ENCODE assay signal across 10 mouse cellular contexts in the genomic region with DNA sequence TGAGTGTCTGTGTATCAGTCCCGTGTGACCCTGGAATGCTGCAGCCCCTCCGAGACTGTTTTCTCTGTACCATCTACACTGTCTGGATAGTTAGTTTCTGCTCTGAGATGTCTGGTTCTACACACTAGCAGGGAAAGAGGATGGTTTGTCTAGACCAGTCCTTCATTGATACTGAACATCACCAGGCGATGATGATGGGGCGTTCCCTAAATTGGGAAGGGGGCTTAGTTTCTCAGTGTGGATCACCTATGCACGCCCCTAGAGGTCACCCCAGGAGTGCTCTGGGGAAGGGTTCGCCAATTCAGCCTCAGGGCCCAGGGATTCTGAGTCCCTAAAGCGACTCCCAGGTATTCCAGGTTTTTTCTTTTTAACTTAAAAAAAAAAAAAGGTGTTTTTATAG. TPM values are rescaled to one million over a fixed set of nuclear protein-coding genes. Genes with fewer than 3 reads are reported as not detected.
DNase-seq lines count a peak whose midpoint lies in the region; ATAC-seq and TF ChIP-seq lines count a peak whose summit lies in the region.
"Had no signal": no experiment of that assay in that cellular context is flagged by ENCODE, and none has a peak within 500 bp of the region (broad histone marks: within the 10 kb centered on the region; RNA-seq: fewer than 3 reads in every experiment).

No protein-coding gene starts in this region.

- H3K79me2 ChIP-seq in CH12.LX (replicated peaks; ENCODE audit: control insufficient read depth, extremely low read depth, insufficient read depth, poor library complexity, severe bottlenecking): no peaks in the 10 kb centered on the region

- H3K27me3 ChIP-seq in hindbrain, embryonic 12.5 days: peaks cover 28% of the 10 kb centered on the region
- H3K27me3 ChIP-seq in hindbrain, embryonic 11.5 days (ENCODE audit: control insufficient read depth, insufficient read depth, low read length): peaks cover 3% of the 10 kb centered on the region; the same call in 1 of the 2 replicates
- H3K27me3 ChIP-seq in CH12.LX (replicated peaks): no peaks in the 10 kb centered on the region
- H3K27me3 ChIP-seq in limb, embryonic 10.5 days (ENCODE audit: low read depth, poor library complexity, severe bottlenecking): peaks cover 39% of the 10 kb centered on the region

- peak; percentile 32; the same call in 1 of the 2 replicates for ATAC-seq in hindbrain, embryonic 12.5 days (ENCODE audit: low FRiP score)
- ATAC-seq in hindbrain, embryonic 11.5 days (ENCODE audit: low FRiP score): no peak

- no peak overlapping the region for H3K27ac ChIP-seq in hindbrain, embryonic 12.5 days
- no peak overlapping the region for H3K27ac ChIP-seq in hindbrain, embryonic 11.5 days (ENCODE audit: low read depth, low read length)
- no peak overlapping the region for H3K27ac ChIP-seq in CH12.LX (ENCODE audit: insufficient read depth, low read depth)
- H3K27ac ChIP-seq in limb, embryonic 10.5 days: peak overlapping the region; percentile 66; the same call in 1 of the 2 replicates
- H3K27ac ChIP-seq: liver, embryonic 15.5 days had no signal

- TF ChIP-seq POLR2A in CH12.LX (IDR thresholded peaks at IDR 0.05; ENCODE audit: low read depth, low read length): no peak

- TF ChIP-seq CTCF in CH12.LX (conservative IDR thresholded peaks at IDR 0.05 in 1 of 2, IDR thresholded peaks at IDR 0.05 in 1 of 2; ENCODE audit: low read depth in 2 of 2, low read length in 2 of 2): no peak

- peaks cover 14% of the 10 kb centered on the region for H3K4me1 ChIP-seq in hindbrain, embryonic 12.5 days
- no peaks in the 10 kb centered on the region for H3K4me1 ChIP-seq in hindbrain, embryonic 11.5 days (replicated peaks; ENCODE audit: control insufficient read depth, insufficient read depth, low read length)
- peaks cover 22 to 72% of the 10 kb centered on the region in 2 experiments for H3K4me1 ChIP-seq in CH12.LX (ENCODE audit: control insufficient read depth in 1 of 2, insufficient read depth in 2 of 2)
- H3K4me1 ChIP-seq in limb, embryonic 10.5 days: peaks cover 31% of the 10 kb centered on the region

- H3K9ac ChIP-seq in hindbrain, embryonic 12.5 days: no peak overlapping the region
- no peak overlapping the region for H3K9ac ChIP-seq in hindbrain, embryonic 11.5 days (ENCODE audit: low read depth, low read length)
- H3K9ac ChIP-seq in CH12.LX (ENCODE audit: insufficient read depth, low read depth): no peak overlapping the region
- H3K9ac ChIP-seq: liver, embryonic 15.5 days had no signal

- H3K4me2 ChIP-seq in hindbrain, embryonic 12.5 days (replicated peaks): peak overlapping the region; percentile 19; the same call in 1 of the 2 replicates
- no peak overlapping the region for H3K4me2 ChIP-seq in hindbrain, embryonic 11.5 days (replicated peaks; ENCODE audit: low read depth, low read length)
- peak overlapping the region; percentile 4; the same call in 1 of the 2 replicates for H3K4me2 ChIP-seq in CH12.LX (ENCODE audit: insufficient read depth, low read depth, poor library complexity, severe bottlenecking)

- dilution Hi-C loops in CH12.LX (cut with MboI; ENCODE audit: extremely low pct_ligation_motif_present, extremely low pct_unique_long_range_greater_than_20kb, low sequenced_read_pairs): no loop called here

- TF ChIP-seq EP300 in CH12.LX (IDR thresholded peaks at IDR 0.05; ENCODE audit: low read length): no peak

- no peak for TF ChIP-seq RAD21 in CH12.LX (IDR thresholded peaks at IDR 0.05; ENCODE audit: low read depth, low read length)

- 35% methylated on average over 7 of the region's 7 CpGs for WGBS in hindbrain, embryonic 12.5 days
- 30% methylated on average over 7 of the region's 7 CpGs for WGBS in hindbrain, embryonic 11.5 days
- 24% methylated on average over 7 of the region's 7 CpGs for WGBS in limb, embryonic 10.5 days

- H3K36me3 ChIP-seq in hindbrain, embryonic 12.5 days: no peaks in the 10 kb centered on the region
- no peaks in the 10 kb centered on the region for H3K36me3 ChIP-seq in hindbrain, embryonic 11.5 days (ENCODE audit: control insufficient read depth, insufficient read depth, low read length)
- no peaks in the 10 kb centered on the region for H3K36me3 ChIP-seq in CH12.LX (replicated peaks in 1 of 2; ENCODE audit: control insufficient read depth in 1 of 2, insufficient read depth in 1 of 2, low read length in 1 of 2)
- H3K36me3 ChIP-seq in limb, embryonic 10.5 days: no peaks in the 10 kb centered on the region
- H3K36me3 ChIP-seq: liver, embryonic 15.5 days had no signal

- in situ Hi-C loops in CH12.LX (cut with MboI; ENCODE audit: low pct_ligation_motif_present, low pct_unique_long_range_greater_than_20kb, low sequenced_read_pairs): no loop called here

- no peaks in the 10 kb centered on the region for H3K9me3 ChIP-seq in hindbrain, embryonic 12.5 days (replicated peaks)
- H3K9me3 ChIP-seq in hindbrain, embryonic 11.5 days (ENCODE audit: control insufficient read depth, low read length): no peaks in the 10 kb centered on the region
- no peaks in the 10 kb centered on the region for H3K9me3 ChIP-seq in CH12.LX (replicated peaks; ENCODE audit: low read length)
- no peaks in the 10 kb centered on the region for H3K9me3 ChIP-seq in limb, embryonic 10.5 days (replicated peaks)
- H3K9me3 ChIP-seq: liver, embryonic 15.5 days had no signal

- no peak for DNase-seq in hindbrain, embryonic 11.5 days (ENCODE audit: low spot score)
- no peak for DNase-seq in CH12.LX (ENCODE audit: extremely low read depth)
- peak; percentile 94 for DNase-seq in ES-CJ7 (ENCODE audit: low read depth, low spot score)
- no peak for DNase-seq in limb, embryonic 10.5 days (ENCODE audit: low spot score)
- no peak for DNase-seq in thymus, postnatal 14 days
- no peak for DNase-seq in T-cell, adult 2 months (ENCODE audit: low spot score)
- DNase-seq: right cerebral cortex, postnatal 14 days had no signal

- H3K4me3 ChIP-seq in hindbrain, embryonic 12.5 days: no peak overlapping the region
- no peak overlapping the region for H3K4me3 ChIP-seq in hindbrain, embryonic 11.5 days (ENCODE audit: low read depth, low read length)
- no peak overlapping the region for H3K4me3 ChIP-seq in CH12.LX (replicated peaks in 1 of 3; ENCODE audit: low read depth in 2 of 3, low read length in 2 of 3, poor library complexity in 1 of 3)
- 0 out of 2 replicates have a peak overlapping the region, but pooled peaks have one; percentile 23 for H3K4me3 ChIP-seq in limb, embryonic 10.5 days
- H3K4me3 ChIP-seq: liver, embryonic 15.5 days had no signal

TF ChIP-seq in CH12.LX, 34 proteins besides CTCF, POLR2A, EP300 and RAD21:
- TF ChIP-seq MAZ (IDR thresholded peaks at IDR 0.05; ENCODE audit: low read depth, low read length) (no peak), NELFE (IDR thresholded peaks at IDR 0.05; ENCODE audit: low read depth, low read length) (no peak), MAFK (IDR thresholded peaks at IDR 0.05; ENCODE audit: insufficient replicate concordance, low read length) (no peak), ZMIZ1 (IDR thresholded peaks at IDR 0.05; ENCODE audit: low read depth, low read length) (no peak), MYC (IDR thresholded peaks at IDR 0.05; ENCODE audit: low read depth, low read length) (no peak), ZC3H11A (IDR thresholded peaks at IDR 0.05; ENCODE audit: low read depth, low read length) (no peak), KAT2A (IDR thresholded peaks at IDR 0.05; ENCODE audit: insufficient replicate concordance, low read length) (no peak)

RNA-seq across cellular contexts. Expression of a gene that starts 3.7 kb away (rescaled TPM):
- 0.08 TPM in 1 of 2 replicates, not detected in the other for polyA plus RNA-seq in hindbrain, embryonic 12.5 days (2016; fragmentation: Nextera tagmentation; extraction: Ambion mirVana)
- polyA plus RNA-seq in hindbrain, embryonic 11.5 days (2014; fragmentation: Nextera tagmentation; extraction: Ambion mirVana): not detected in 2 replicates
- total RNA-seq in CH12.LX (2012; rRNA removed) (not detected in 2 replicates), CH12.LX (2014; rRNA removed) (not detected in 2 replicates)
- polyA plus RNA-seq in CH12.LX (2012; ENCODE audit: insufficient read length, low read depth): not detected in 2 replicates
- polyA plus RNA-seq in limb, embryonic 10.5 days (2016; fragmentation: Nextera tagmentation; extraction: Ambion mirVana): not detected in 2 replicates
- total RNA-seq: gastrocnemius, postnatal 14 days had no signal
- polyA plus RNA-seq: liver, embryonic 15.5 days had no signal

RNA-seq across cellular contexts. Expression of a gene that starts 14.9 kb away (rescaled TPM):
- polyA plus RNA-seq in hindbrain, embryonic 12.5 days (2016; fragmentation: Nextera tagmentation; extraction: Ambion mirVana): 80.3 and 91.6 TPM in 2 replicates
- 81.2 and 88.5 TPM in 2 replicates for polyA plus RNA-seq in hindbrain, embryonic 11.5 days (2014; fragmentation: Nextera tagmentation; extraction: Ambion mirVana)
- total RNA-seq in CH12.LX (2012; rRNA removed) (131 and 158 TPM in 2 replicates), CH12.LX (2014; rRNA removed) (119 and 133 TPM in 2 replicates)
- polyA plus RNA-seq in CH12.LX (2012; ENCODE audit: insufficient read length, low read depth): 73.0 and 82.3 TPM in 2 replicates
- polyA plus RNA-seq in limb, embryonic 10.5 days (2016; fragmentation: Nextera tagmentation; extraction: Ambion mirVana): 163 and 166 TPM in 2 replicates

RNA-seq across cellular contexts. Expression of a gene that starts 38.2 kb away (rescaled TPM):
- 35.6 and 39.7 TPM in 2 replicates for polyA plus RNA-seq in hindbrain, embryonic 12.5 days (2016; fragmentation: Nextera tagmentation; extraction: Ambion mirVana)
- polyA plus RNA-seq in hindbrain, embryonic 11.5 days (2014; fragmentation: Nextera tagmentation; extraction: Ambion mirVana): 33.8 and 34.7 TPM in 2 replicates
- total RNA-seq in CH12.LX (2012; rRNA removed): 24.7 and 26.3 TPM in 2 replicates
- 25.1 and 28.0 TPM in 2 replicates for total RNA-seq in CH12.LX (2014; rRNA removed)
- polyA plus RNA-seq in CH12.LX (2012; ENCODE audit: insufficient read length, low read depth): 33.2 and 34.6 TPM in 2 replicates
- polyA plus RNA-seq in limb, embryonic 10.5 days (2016; fragmentation: Nextera tagmentation; extraction: Ambion mirVana): 46.7 and 50.8 TPM in 2 replicates

RNA-seq across cellular contexts. Expression of a gene that starts 45.6 kb away (rescaled TPM):
- polyA plus RNA-seq in hindbrain, embryonic 12.5 days (2016; fragmentation: Nextera tagmentation; extraction: Ambion mirVana): 0.46 and 1.7 TPM in 2 replicates
- 0.39 and 0.90 TPM in 2 replicates for polyA plus RNA-seq in hindbrain, embryonic 11.5 days (2014; fragmentation: Nextera tagmentation; extraction: Ambion mirVana)
- total RNA-seq in CH12.LX (2012; rRNA removed) (0.17 TPM in 1 of 2 replicates, not detected in the other), CH12.LX (2014; rRNA removed) (0.14 TPM in 1 of 2 replicates, not detected in the other)
- 0.15 TPM in 1 of 2 replicates, not detected in the other for polyA plus RNA-seq in CH12.LX (2012; ENCODE audit: insufficient read length, low read depth)
- polyA plus RNA-seq in limb, embryonic 10.5 days (2016; fragmentation: Nextera tagmentation; extraction: Ambion mirVana): 0.23 and 0.33 TPM in 2 replicates

RNA-seq across cellular contexts. Expression of a gene that starts 53.0 kb away (rescaled TPM):
- 6.9 and 7.2 TPM in 2 replicates for polyA plus RNA-seq in hindbrain, embryonic 12.5 days (2016; fragmentation: Nextera tagmentation; extraction: Ambion mirVana)
- 3.0 and 3.4 TPM in 2 replicates for polyA plus RNA-seq in hindbrain, embryonic 11.5 days (2014; fragmentation: Nextera tagmentation; extraction: Ambion mirVana)
- total RNA-seq in CH12.LX (2012; rRNA removed) (2.2 and 2.6 TPM in 2 replicates), CH12.LX (2014; rRNA removed) (0.89 and 1.1 TPM in 2 replicates)
- polyA plus RNA-seq in CH12.LX (2012; ENCODE audit: insufficient read length, low read depth): 3.0 TPM in 2 replicates
- 2.9 and 6.2 TPM in 2 replicates for polyA plus RNA-seq in limb, embryonic 10.5 days (2016; fragmentation: Nextera tagmentation; extraction: Ambion mirVana)
